Comparison of ENCODE assay signal across 27 mouse cellular contexts in genomic region chr19:15080638-15081037, GRCm38 (mm10).
"Had no signal": no experiment of that assay in that cellular context is flagged by ENCODE, and none has a peak within 500 bp of the region (broad histone marks: within the 10 kb centered on the region; RNA-seq: fewer than 3 reads in every experiment).

No protein-coding gene starts in this region.

- H3K9me3 ChIP-seq: heart, embryonic 13.5 days; heart, embryonic 15.5 days; hindbrain, embryonic 13.5 days; hindbrain, embryonic 15.5 days; kidney, embryonic 15.5 days; limb, embryonic 13.5 days; limb, embryonic 15.5 days; liver, embryonic 12.5 days had no signal

- H3K36me3 ChIP-seq: heart, embryonic 13.5 days; heart, embryonic 15.5 days; hindbrain, embryonic 13.5 days; hindbrain, embryonic 15.5 days; kidney, embryonic 15.5 days; limb, embryonic 13.5 days; limb, embryonic 15.5 days; liver, embryonic 12.5 days had no signal

- H3K27ac ChIP-seq: heart, adult 2 months; heart, embryonic 13.5 days; heart, embryonic 15.5 days; hindbrain, embryonic 13.5 days; hindbrain, embryonic 15.5 days; hindbrain, postnatal 0 days; kidney, embryonic 15.5 days; kidney, postnatal 0 days; limb, embryonic 13.5 days; limb, embryonic 15.5 days; liver, embryonic 12.5 days; liver, embryonic 14.5 days had no signal

- H3K4me2 ChIP-seq: heart, embryonic 11.5 days; heart, embryonic 13.5 days; heart, embryonic 15.5 days; hindbrain, embryonic 13.5 days; hindbrain, embryonic 15.5 days; kidney, embryonic 15.5 days; limb, embryonic 13.5 days; limb, embryonic 15.5 days; liver, embryonic 12.5 days had no signal

- H3K4me3 ChIP-seq: heart, adult 2 months; heart, embryonic 13.5 days; heart, embryonic 15.5 days; hindbrain, embryonic 13.5 days; hindbrain, embryonic 15.5 days; kidney, embryonic 15.5 days; limb, embryonic 13.5 days; limb, embryonic 15.5 days; liver, embryonic 12.5 days had no signal

- ATAC-seq: hindbrain, postnatal 0 days; intestine, embryonic 16.5 days; liver, embryonic 12.5 days had no signal

- DNase-seq: gastrocnemius, postnatal 14 days; gastrocnemius, postnatal 36 days; heart, adult 11 months; heart, adult 2 months; heart, postnatal 14 days; heart, postnatal 36 days; kidney, adult 11 months; kidney, adult 2 months; kidney, adult 9 months; kidney, postnatal 14 days; kidney, postnatal 36 days; layer of hippocampus, adult 9-11 months; layer of hippocampus, postnatal 36 days; left cerebral cortex, postnatal 4 days had no signal

- H3K4me1 ChIP-seq: heart, embryonic 13.5 days; heart, embryonic 15.5 days; hindbrain, embryonic 13.5 days; hindbrain, embryonic 15.5 days; kidney, embryonic 15.5 days; limb, embryonic 13.5 days; limb, embryonic 15.5 days; liver, embryonic 12.5 days had no signal

- H3K9ac ChIP-seq: heart, embryonic 13.5 days; heart, embryonic 15.5 days; hindbrain, embryonic 13.5 days; hindbrain, embryonic 15.5 days; kidney, embryonic 15.5 days; limb, embryonic 13.5 days; limb, embryonic 15.5 days; liver, embryonic 12.5 days; liver, embryonic 14.5 days had no signal

- H3K27me3 ChIP-seq: heart, embryonic 13.5 days; heart, embryonic 15.5 days; hindbrain, embryonic 13.5 days; hindbrain, embryonic 15.5 days; kidney, embryonic 15.5 days; limb, embryonic 13.5 days; limb, embryonic 15.5 days; liver, embryonic 12.5 days had no signal
